Mouse (Mus musculus) midbrain, postnatal 0 days (tissue): Measurements from ENCODE around the gene Cnpy3. TPM values are rescaled to one million over a fixed set of nuclear protein-coding genes. Genes with fewer than 3 reads are reported as not detected.

Experiments
- ATAC-seq: fragments of 200-750 bp; cut with Nextera tagmentation; 2 replicates; pipeline ENCODE4 v1.8.0; 2017; ENCODE audit warnings: moderate number of reproducible peaks, mild to moderate bottlenecking, moderate TSS enrichment, moderate library complexity; ENCODE audit not compliant: low FRiP score
- DNase-seq: peaks from one replicate; pipeline ENCODE4 v3.0.0-alpha.2; 2015; ENCODE audit warnings: low spot score
- H3K27ac ChIP-seq: fragments of 300-500 bp; sonication (generic); 2 replicates; pipeline ENCODE4 v1.5.1; 2014; ENCODE audit warnings: low read depth, mild to moderate bottlenecking, low read length, mixed read lengths
- H3K27me3 ChIP-seq: fragments of 300-500 bp; sonication (generic); 2 replicates; pipeline ENCODE4 v1.6.1; 2014; ENCODE audit warnings: low read length, control low read depth, mixed read lengths; ENCODE audit not compliant: insufficient read depth
- H3K36me3 ChIP-seq: fragments of 300-500 bp; sonication (generic); 2 replicates; pipeline ENCODE4 v1.6.1; 2014; ENCODE audit warnings: low read length, control low read depth, mixed read lengths; ENCODE audit not compliant: insufficient read depth
- H3K4me1 ChIP-seq: fragments of 300-500 bp; sonication (generic); 2 replicates; pipeline ENCODE4 v1.6.1; 2014; ENCODE audit warnings: mild to moderate bottlenecking, control low read depth, antibody characterized with exemption, low read length, mixed read lengths; ENCODE audit not compliant: insufficient read depth
- H3K4me2 ChIP-seq: fragments of 300-500 bp; sonication (generic); 2 replicates; pipeline ENCODE4 v1.6.1; 2014; ENCODE audit warnings: low read depth, mild to moderate bottlenecking, low read length, mixed read lengths; ENCODE audit not compliant: poor library complexity, severe bottlenecking
- H3K4me3 ChIP-seq: fragments of 300-500 bp; sonication (generic); 2 replicates; pipeline ENCODE4 v1.5.1; 2014; ENCODE audit warnings: low read depth, mild to moderate bottlenecking, low read length, moderate library complexity
- H3K9ac ChIP-seq: fragments of 300-500 bp; sonication (generic); replicated peaks from 2 replicates; pipeline ENCODE4 v1.6.1; 2014; ENCODE audit warnings: mild to moderate bottlenecking, low read length, moderate library complexity, mixed read lengths; ENCODE audit not compliant: poor library complexity, severe bottlenecking
- H3K9me3 ChIP-seq: fragments of 300-500 bp; sonication (generic); 2 replicates; pipeline ENCODE4 v1.6.1; 2016; ENCODE audit warnings: low read length, control low read depth
- CTCF ChIP-seq: IDR thresholded peaks from 2 replicates; pipeline ENCODE4 v1.5.1; 2016; ENCODE audit warnings: antibody characterized with exemption, mild to moderate bottlenecking
- WGBS: fragments of 180-500 bp; shearing (Covaris S2); extraction: QIAGEN DNeasy Blood & Tissue Kit; methylation state at CpG from one replicate; pipeline ENCODE4 v1.1.7; 2014; 5-methylcytosine and 5-hydroxymethylcytosine counted together
- polyA plus RNA-seq: library from polyadenylated mRNA; unstranded; fragments of >200 nt; fragmentation: Nextera tagmentation; extraction: Ambion mirVana; gene quantifications from 2 replicates; pipeline ENCODE4 v1.2.1, GENCODE M21; 2015
- total RNA-seq: library from RNA; depleted of rRNA; stranded (reverse); fragments of >200 nt; gene quantifications from 2 replicates; pipeline ENCODE4 v1.2.3, GENCODE M21; 2014

Gene Cnpy3
- total and polyA plus RNA-seq, 2 experiments from 2014 or later, result 62.0 to 70.7 TPM

- Histone ChIP-seq H3K9ac (peak overlapping the region; percentile 60), H3K4me1 (peaks cover 4% of the 10 kb centered on the region; the same call in 1 of the 2 replicates), H3K4me3 (peak overlapping the region; percentile 47), H3K27ac (peak overlapping the region; percentile 85), H3K9me3 (no peaks in the 10 kb centered on the region), H3K4me2 (peak overlapping the region; percentile 59), H3K36me3 (no peaks in the 10 kb centered on the region), H3K27me3 (no peaks in the 10 kb centered on the region; the same call in 1 of the 2 replicates)
- 23% methylated on average over 16 of the region's 16 CpGs for WGBS
- TF ChIP-seq CTCF, result no peak
- peak; percentile 50 for DNase-seq
- no peak; the same call in 1 of the 2 replicates for ATAC-seq
These were observed 789 bp downstream of the Cnpy3 start for GRCm38 (mm10) chr17:46751056-46751793.

GRCm38 (mm10) chr17:46750580-46750979, 1.4 kb downstream of the Cnpy3 start:
- peaks cover 4% of the 10 kb centered on the region; the same call in 1 of the 2 replicates for H3K4me1 ChIP-seq
- peak overlapping the region; percentile 60; the same call in 1 of the 2 replicates for H3K9ac ChIP-seq
- DNase-seq (no peak), ATAC-seq (no peak)
- no peak for TF ChIP-seq CTCF
- H3K4me3 ChIP-seq, result peak overlapping the region; percentile 47
- peak overlapping the region; percentile 59 for H3K4me2 ChIP-seq
- H3K27me3 ChIP-seq, result no peaks in the 10 kb centered on the region
- 91% methylated on average over 4 of the region's 4 CpGs for WGBS
- H3K36me3 ChIP-seq, result 0 out of 2 replicates have a peak, but pooled peaks cover 1% of the 10 kb centered on the region
- H3K9me3 ChIP-seq, result no peaks in the 10 kb centered on the region
- H3K27ac ChIP-seq, result peak overlapping the region; percentile 85; the same call in 1 of the 2 replicates

- no peak for ATAC-seq
- WGBS, result 88% methylated on average over 5 of the region's 5 CpGs
- no peaks in the 10 kb centered on the region for H3K9me3 ChIP-seq
- no peak overlapping the region for H3K27ac ChIP-seq
- TF ChIP-seq CTCF, result no peak
- H3K9ac ChIP-seq, result no peak overlapping the region
- no peak for DNase-seq
- H3K4me3 ChIP-seq, result no peak overlapping the region
- H3K4me1 ChIP-seq, result peaks cover 4% of the 10 kb centered on the region; the same call in 1 of the 2 replicates
- H3K4me2 ChIP-seq, result no peak overlapping the region
- no peaks in the 10 kb centered on the region for H3K27me3 ChIP-seq
- peaks cover 8% of the 10 kb centered on the region for H3K36me3 ChIP-seq
These were observed 2.7 kb downstream of the Cnpy3 start for GRCm38 (mm10) chr17:46749282-46749681.

- Histone ChIP-seq H3K4me1 (peaks cover 4% of the 10 kb centered on the region; the same call in 1 of the 2 replicates), H3K9ac (no peak overlapping the region), H3K9me3 (no peaks in the 10 kb centered on the region), H3K4me2 (no peak overlapping the region), H3K27ac (no peak overlapping the region), H3K27me3 (no peaks in the 10 kb centered on the region), H3K4me3 (no peak overlapping the region), H3K36me3 (peaks cover 16% of the 10 kb centered on the region)
- 85% methylated on average over 2 of the region's 2 CpGs for WGBS
- DNase-seq (no peak), ATAC-seq (no peak)
- TF ChIP-seq CTCF, result no peak
These were observed 4.2 kb downstream of the Cnpy3 start for GRCm38 (mm10) chr17:46747806-46748205.

GRCm38 (mm10) chr17:46747234-46747633, 4.8 kb downstream of the Cnpy3 start:
- no peaks in the 10 kb centered on the region for H3K9me3 ChIP-seq
- DNase-seq (no peak), ATAC-seq (no peak)
- H3K36me3 ChIP-seq, result peaks cover 16% of the 10 kb centered on the region
- H3K4me3 ChIP-seq, result no peak overlapping the region
- TF ChIP-seq CTCF, result no peak
- no peak overlapping the region for H3K9ac ChIP-seq
- 80% methylated on average over 8 of the region's 8 CpGs for WGBS
- H3K4me1 ChIP-seq, result peaks cover 4% of the 10 kb centered on the region; the same call in 1 of the 2 replicates
- no peaks in the 10 kb centered on the region for H3K27me3 ChIP-seq
- H3K27ac ChIP-seq, result no peak overlapping the region
- no peak overlapping the region for H3K4me2 ChIP-seq

GRCm38 (mm10) chr17:46745506-46745905, 6.5 kb downstream of the Cnpy3 start:
- H3K36me3 ChIP-seq, result peaks cover 19% of the 10 kb centered on the region
- no peak overlapping the region for H3K27ac ChIP-seq
- H3K4me2 ChIP-seq, result no peak overlapping the region
- H3K9me3 ChIP-seq, result no peaks in the 10 kb centered on the region
- ATAC-seq, result no peak
- H3K9ac ChIP-seq, result no peak overlapping the region
- H3K27me3 ChIP-seq, result no peaks in the 10 kb centered on the region
- no peak overlapping the region for H3K4me3 ChIP-seq
- DNase-seq, result no peak
- TF ChIP-seq CTCF, result no peak
- WGBS, result 64% methylated on average over 2 of the region's 2 CpGs
- H3K4me1 ChIP-seq, result no peaks in the 10 kb centered on the region
